Mouse (Mus musculus) splenic B cell, adult 2 months (primary cell): ENCODE measurements around the gene Tas2r110.

Experiments
- DNase-seq: peaks from one replicate; pipeline ENCODE4 v3.0.0-alpha.2; 2011; ENCODE audit warnings: low read depth, low spot score
- H3K27me3 ChIP-seq: 2 replicates; pipeline ENCODE4 v1.6.1; 2012; ENCODE audit warnings: mild to moderate bottlenecking, low read length, moderate library complexity, mixed read lengths; ENCODE audit not compliant: control insufficient read depth, poor library complexity, insufficient read depth, severe bottlenecking
- H3K36me3 ChIP-seq: 2 replicates; pipeline ENCODE4 v1.6.1; 2012; ENCODE audit warnings: mild to moderate bottlenecking, low read length, moderate library complexity, mixed read lengths; ENCODE audit not compliant: control insufficient read depth, poor library complexity, insufficient read depth, severe bottlenecking

Gene Tas2r110

GRCm38 (mm10) chr6:132867708-132868107 lies at the start of gene Tas2r110:
Gene Tas2r110, plus strand, starts transcription at chr6:132868008.
- no peaks in the 10 kb centered on the region for H3K27me3 ChIP-seq
- no peak for DNase-seq
- no peaks in the 10 kb centered on the region for H3K36me3 ChIP-seq

GRCm38 (mm10) chr6:132846842-132847241 lies 21.0 kb upstream of the Tas2r110 start, which contains the start of gene Tas2r123:
Gene Tas2r123, plus strand, starts transcription at chr6:132847142.
- Histone ChIP-seq H3K36me3 (no peaks in the 10 kb centered on the region), H3K27me3 (no peaks in the 10 kb centered on the region)
- no peak for DNase-seq

GRCm38 (mm10) chr6:132855138-132855537 lies 12.7 kb upstream of the Tas2r110 start, which contains the start of gene Tas2r116:
Gene Tas2r116, plus strand, starts transcription at chr6:132855438.
- Histone ChIP-seq H3K36me3 (no peaks in the 10 kb centered on the region), H3K27me3 (no peaks in the 10 kb centered on the region)
- DNase-seq: no peak

- no peak for DNase-seq
- H3K27me3 ChIP-seq: no peaks in the 10 kb centered on the region
- no peaks in the 10 kb centered on the region for H3K36me3 ChIP-seq
Measured at GRCm38 (mm10) chr6:132892711-132893110, 24.9 kb downstream of the Tas2r110 start, which contains the start of gene Tas2r113. Gene Tas2r113, plus strand, starts transcription at chr6:132893011.

- no peaks in the 10 kb centered on the region for H3K27me3 ChIP-seq
- no peak for DNase-seq
- no peaks in the 10 kb centered on the region for H3K36me3 ChIP-seq
Measured at GRCm38 (mm10) chr6:132909351-132909750, 41.5 kb downstream of the Tas2r110 start, which contains the start of gene Tas2r125. Gene Tas2r125, plus strand, starts transcription at chr6:132909651.
